Mouse (Mus musculus) heart, postnatal 0 days (tissue): ENCODE measurements at regions not wholly inside any gene's neighbourhood (a gene's known extent, or its start where the extent isn't known, plus 50 kb on each side); places are given as distances from the start of the nearest gene placed in this dataset.

Experiments
- CTCF ChIP-seq: IDR thresholded peaks from 2 replicates; pipeline ENCODE4 v1.5.1; 2016; ENCODE audit warnings: antibody characterized with exemption, control low read depth, low read depth
- EP300 ChIP-seq: IDR thresholded peaks from 2 replicates; pipeline ENCODE4 v1.6.1; 2016; ENCODE audit warnings: antibody characterized with exemption, low read depth

- TF ChIP-seq CTCF (no peak), EP300 (no peak)
Observed at GRCm38 (mm10) chr14:102861694-102862093, 120.7 kb downstream of the Kctd12 start.
